Mouse (Mus musculus): ENCODE measurements around the gene Gm7247. TPM values are rescaled to one million over a fixed set of nuclear protein-coding genes. Genes with fewer than 3 reads are reported as not detected.

Gm7247 gene
- total RNA-seq (2012; rRNA removed) = not detected in 2 replicates
- not detected for polyA plus RNA-seq (2012; ENCODE audit: insufficient read depth in 1 of 2, insufficient read length in 2 of 2, low read depth in 1 of 2, low replicate concordance in 2 of 2, missing spikeins in 1 of 2)

DNA sequence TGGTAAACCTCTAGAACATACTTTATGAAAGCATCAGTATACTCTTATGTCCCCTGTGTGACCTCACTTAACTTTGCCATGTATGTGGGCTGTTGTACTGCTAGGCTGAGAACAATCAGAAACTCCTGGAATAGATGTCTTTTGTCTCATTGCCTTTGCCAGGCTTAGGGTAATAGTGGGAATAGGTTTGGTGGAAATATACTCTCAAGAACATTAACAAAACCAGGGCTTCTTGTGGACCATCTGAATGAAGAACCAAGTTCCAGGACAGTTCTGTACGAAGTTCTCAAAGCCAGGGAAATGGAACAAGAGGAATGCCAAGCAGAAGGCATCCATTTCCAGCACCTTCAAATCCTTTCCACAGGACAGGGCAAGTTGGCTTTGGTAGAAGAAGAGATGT lies at the start of gene Gm7247:
Gm7247 (plus strand) TSS at position 301 of the 400 bp plus-strand sequence.
- no peak within 1 kb of the TSS for H3K4me3 ChIP-seq (ENCODE audit: control insufficient read depth in 1 of 2, insufficient read depth in 1 of 2, low read depth in 2 of 2, low read length in 2 of 2)
- no peaks in the 10 kb centered on the region for H3K27me3 ChIP-seq (ENCODE audit: control insufficient read depth in 1 of 2, insufficient read depth in 2 of 2, low read length in 2 of 2)
- no peaks in the 10 kb centered on the region for H3K9me3 ChIP-seq (replicated peaks; ENCODE audit: insufficient read depth, low read length)
- TF ChIP-seq NRF1 (IDR thresholded peaks at IDR 0.05; ENCODE audit: insufficient read depth, low read depth, low read length, poor library complexity, severe bottlenecking) = no peak
- TF ChIP-seq ZNF384 (IDR thresholded peaks at IDR 0.05; ENCODE audit: low read depth, low read length) = no peak
- TF ChIP-seq ZMIZ1 (IDR thresholded peaks at IDR 0.05; ENCODE audit: low read depth, low read length) = no peak
- TF ChIP-seq ZKSCAN1 (IDR thresholded peaks at IDR 0.05; ENCODE audit: low read depth, low read length) = no peak
- TF ChIP-seq MAX (IDR thresholded peaks at IDR 0.05; ENCODE audit: low read length) = no peak
- no peak for TF ChIP-seq MXI1 (IDR thresholded peaks at IDR 0.05; ENCODE audit: low read depth, low read length)
- no peak for TF ChIP-seq CHD2 (IDR thresholded peaks at IDR 0.05; ENCODE audit: low read length)
- no peak for TF ChIP-seq POLR2AphosphoS5 (IDR thresholded peaks at IDR 0.05; ENCODE audit: borderline replicate concordance, low read depth, low read length)
- no peak for TF ChIP-seq MAZ (IDR thresholded peaks at IDR 0.05; ENCODE audit: low read depth, low read length)
- no peaks in the 10 kb centered on the region for H3K79me2 ChIP-seq (ENCODE audit: control insufficient read depth, insufficient read depth, low read length, poor library complexity)
- no peak for DNase-seq (ENCODE audit: low read depth, low spot score)
- no peaks in the 10 kb centered on the region for H3K4me1 ChIP-seq (ENCODE audit: control insufficient read depth in 1 of 2, insufficient read depth in 2 of 2, low read length in 2 of 2)
- H3K27ac ChIP-seq (ENCODE audit: control insufficient read depth, low read depth, low read length) = no peak within 1 kb of the TSS
- no peak within 1 kb of the TSS for H3K9ac ChIP-seq (ENCODE audit: control insufficient read depth, low read depth, low read length, poor library complexity, severe bottlenecking)
- no peaks in the 10 kb centered on the region for H3K36me3 ChIP-seq (ENCODE audit: control insufficient read depth in 1 of 2, insufficient read depth in 2 of 2, low read length in 2 of 2)

GRCm38 (mm10) chr14:51324001-51324400 lies 37.6 kb upstream of the Gm7247 start:
- TF ChIP-seq MXI1 (IDR thresholded peaks at IDR 0.05; ENCODE audit: low read depth, low read length) (no peak), USF1 (IDR thresholded peaks at IDR 0.05; ENCODE audit: low read depth, low read length) (no peak), SIN3A (IDR thresholded peaks at IDR 0.05; ENCODE audit: low read length) (no peak), ZMIZ1 (IDR thresholded peaks at IDR 0.05; ENCODE audit: low read depth, low read length) (no peak), MEF2A (IDR thresholded peaks at IDR 0.05; ENCODE audit: extremely low read depth, insufficient replicate concordance, low read depth, low read length, poor library complexity, severe bottlenecking) (no peak), MYB (IDR thresholded peaks at IDR 0.05; ENCODE audit: low read depth, low read length) (no peak), KAT2A (conservative IDR thresholded peaks at IDR 0.05; ENCODE audit: low read depth, low read length) (no peak)
- Histone ChIP-seq H3K27ac (ENCODE audit: control insufficient read depth, low read depth, low read length) (no peak overlapping the region), H3K79me2 (ENCODE audit: control insufficient read depth, insufficient read depth, low read length, poor library complexity) (no peaks in the 10 kb centered on the region)

GRCm38 (mm10) chr14:51346027-51346426 lies 15.5 kb upstream of the Gm7247 start:
- Histone ChIP-seq H3K27me3 (ENCODE audit: control insufficient read depth in 1 of 2, insufficient read depth in 2 of 2, low read length in 2 of 2) (no peaks in the 10 kb centered on the region), H3K79me2 (ENCODE audit: control insufficient read depth, insufficient read depth, low read length, poor library complexity) (no peaks in the 10 kb centered on the region), H3K27ac (ENCODE audit: control insufficient read depth, low read depth, low read length) (no peak overlapping the region), H3K9ac (ENCODE audit: control insufficient read depth, low read depth, low read length, poor library complexity, severe bottlenecking) (no peak overlapping the region), H3K9me3 (replicated peaks; ENCODE audit: insufficient read depth, low read length) (no peaks in the 10 kb centered on the region), H3K4me1 (ENCODE audit: control insufficient read depth in 1 of 2, insufficient read depth in 2 of 2, low read length in 2 of 2) (no peaks in the 10 kb centered on the region), H3K4me3 (ENCODE audit: control insufficient read depth in 1 of 2, insufficient read depth in 1 of 2, low read depth in 2 of 2, low read length in 2 of 2) (no peak overlapping the region), H3K36me3 (ENCODE audit: control insufficient read depth in 1 of 2, insufficient read depth in 2 of 2, low read length in 2 of 2) (no peaks in the 10 kb centered on the region)
- DNase-seq (ENCODE audit: low read depth, low spot score) = peak; percentile 12
- no peak for TF ChIP-seq POLR2AphosphoS2 (IDR thresholded peaks at IDR 0.05; ENCODE audit: low read length)
- no peak for TF ChIP-seq MAX (IDR thresholded peaks at IDR 0.05; ENCODE audit: low read length)
- no peak for TF ChIP-seq ZNF384 (IDR thresholded peaks at IDR 0.05; ENCODE audit: low read depth, low read length)
- TF ChIP-seq NRF1 (IDR thresholded peaks at IDR 0.05; ENCODE audit: insufficient read depth, low read depth, low read length, poor library complexity, severe bottlenecking) = no peak
- no peak for TF ChIP-seq KAT2A (conservative IDR thresholded peaks at IDR 0.05; ENCODE audit: low read depth, low read length)
- TF ChIP-seq SIN3A (IDR thresholded peaks at IDR 0.05; ENCODE audit: low read length) = no peak
- TF ChIP-seq MAZ (IDR thresholded peaks at IDR 0.05; ENCODE audit: low read depth, low read length) = no peak
- TF ChIP-seq HCFC1 (IDR thresholded peaks at IDR 0.05; ENCODE audit: low read depth, low read length) = no peak
- TF ChIP-seq POLR2A (IDR thresholded peaks at IDR 0.05; ENCODE audit: control insufficient read depth in 1 of 2, insufficient read depth in 1 of 2, low read depth in 1 of 2, low read length in 2 of 2, poor library complexity in 1 of 2) = no peak
- no peak for TF ChIP-seq MAFK (IDR thresholded peaks at IDR 0.05; ENCODE audit: borderline replicate concordance, low read depth, low read length)
- TF ChIP-seq EP300 (IDR thresholded peaks at IDR 0.05; ENCODE audit: low read depth in 1 of 2, low read length in 2 of 2) = no peak
- TF ChIP-seq RAD21 (IDR thresholded peaks at IDR 0.05; ENCODE audit: low read depth, low read length) = no peak; the same call in 1 of the 2 replicates
- TF ChIP-seq MYB (IDR thresholded peaks at IDR 0.05; ENCODE audit: low read depth, low read length) = no peak
- TF ChIP-seq GABPA (IDR thresholded peaks at IDR 0.05; ENCODE audit: low read depth, low read length) = no peak
- TF ChIP-seq CHD2 (IDR thresholded peaks at IDR 0.05; ENCODE audit: low read length) = no peak
- no peak for TF ChIP-seq ZC3H11A (IDR thresholded peaks at IDR 0.05; ENCODE audit: low read depth, low read length)

More at GRCm38 (mm10) chr14:51324001-51324400, 37.6 kb upstream of the Gm7247 start:
- no peaks in the 10 kb centered on the region for H3K4me1 ChIP-seq (ENCODE audit: control insufficient read depth in 1 of 2, insufficient read depth in 2 of 2, low read length in 2 of 2)
- H3K27me3 ChIP-seq (ENCODE audit: control insufficient read depth in 1 of 2, insufficient read depth in 2 of 2, low read length in 2 of 2) = no peaks in the 10 kb centered on the region
- no peak for DNase-seq (ENCODE audit: low read depth, low spot score)
- no peaks in the 10 kb centered on the region for H3K9me3 ChIP-seq (replicated peaks; ENCODE audit: insufficient read depth, low read length)
- no peak overlapping the region for H3K4me3 ChIP-seq (ENCODE audit: control insufficient read depth in 1 of 2, insufficient read depth in 1 of 2, low read depth in 2 of 2, low read length in 2 of 2)
- no peak overlapping the region for H3K9ac ChIP-seq (ENCODE audit: control insufficient read depth, low read depth, low read length, poor library complexity, severe bottlenecking)
- H3K36me3 ChIP-seq (ENCODE audit: control insufficient read depth in 1 of 2, insufficient read depth in 2 of 2, low read length in 2 of 2) = no peaks in the 10 kb centered on the region

Data from MEL (cell line).